Mouse (Mus musculus) embryonic facial prominence, embryonic 14.5 days (tissue): ENCODE measurements around the gene Trarg1. TPM values are rescaled to one million over a fixed set of nuclear protein-coding genes. Genes with fewer than 3 reads are reported as not detected.

Source experiments
- ATAC-seq: fragments of 200-750 bp; cut with Nextera tagmentation; 2 replicates; pipeline ENCODE4 v1.8.0; 2017; ENCODE audit warnings: low read depth, moderate number of reproducible peaks, moderate TSS enrichment
- DNase-seq: peaks from one replicate; pipeline ENCODE4 v3.0.0-alpha.2; 2015; ENCODE audit warnings: low spot score
- H3K27ac ChIP-seq: fragments of 300-500 bp; sonication (generic); replicated peaks from 2 replicates; pipeline ENCODE4 v1.5.1; 2014; ENCODE audit warnings: low read depth, mild to moderate bottlenecking, low read length, moderate library complexity
- H3K27me3 ChIP-seq: fragments of 300-500 bp; sonication (generic); replicated peaks from 2 replicates; pipeline ENCODE4 v1.6.1; 2014; ENCODE audit warnings: low read length; ENCODE audit not compliant: control insufficient read depth, insufficient read depth
- H3K36me3 ChIP-seq: fragments of 300-500 bp; sonication (generic); 2 replicates; pipeline ENCODE4 v1.6.1; 2014; ENCODE audit warnings: low read length, mixed read lengths; ENCODE audit not compliant: control insufficient read depth, insufficient read depth
- H3K4me1 ChIP-seq: fragments of 300-500 bp; sonication (generic); 2 replicates; pipeline ENCODE4 v1.6.1; 2014; ENCODE audit warnings: antibody characterized with exemption, low read length; ENCODE audit not compliant: control insufficient read depth, insufficient read depth
- H3K4me2 ChIP-seq: fragments of 300-500 bp; sonication (generic); 2 replicates; pipeline ENCODE4 v1.6.1; 2014; ENCODE audit warnings: low read depth, mild to moderate bottlenecking, low read length, moderate library complexity, mixed read lengths
- H3K4me3 ChIP-seq: fragments of 300-500 bp; sonication (generic); 2 replicates; pipeline ENCODE4 v1.5.1; 2014; ENCODE audit warnings: low read depth, mild to moderate bottlenecking, low read length
- H3K9ac ChIP-seq: fragments of 300-500 bp; sonication (generic); 2 replicates; pipeline ENCODE4 v1.6.1; 2014; ENCODE audit warnings: low read depth, mild to moderate bottlenecking, low read length, moderate library complexity, mixed read lengths
- H3K9me3 ChIP-seq: fragments of 300-500 bp; sonication (generic); 2 replicates; pipeline ENCODE4 v1.6.1; 2016; ENCODE audit warnings: low read length; ENCODE audit not compliant: control insufficient read depth
- WGBS: fragments of 180-500 bp; shearing (Covaris S2); extraction: QIAGEN DNeasy Blood & Tissue Kit; methylation state at CpG from one replicate; pipeline ENCODE4 v1.1.7; 2014; 5-methylcytosine and 5-hydroxymethylcytosine counted together
- polyA plus RNA-seq: library from polyadenylated mRNA; unstranded; fragments of >200 nt; fragmentation: Nextera tagmentation; extraction: Ambion mirVana; gene quantifications from 2 replicates; pipeline ENCODE4 v1.2.1, GENCODE M21; 2014

Gene Trarg1
- polyA plus RNA-seq, 1 experiment from 2014 or later: 3.9 TPM

- H3K27ac ChIP-seq: no peak overlapping the region
- ATAC-seq: no peak
- DNase-seq: no peak
- no peak overlapping the region for H3K9ac ChIP-seq
- no peaks in the 10 kb centered on the region for H3K9me3 ChIP-seq
- 17% methylated on average over 4 of the region's 4 CpGs for WGBS
- H3K36me3 ChIP-seq: no peaks in the 10 kb centered on the region
- peaks cover 9% of the 10 kb centered on the region; the same call in 1 of the 2 replicates for H3K4me1 ChIP-seq
- no peak overlapping the region for H3K4me2 ChIP-seq
- peaks cover 66% of the 10 kb centered on the region for H3K27me3 ChIP-seq
- H3K4me3 ChIP-seq: no peak overlapping the region
Observed at GRCm38 (mm10) chr11:76667807-76668206, 11.8 kb upstream of the Trarg1 start.

GRCm38 (mm10) chr11:76671871-76672475, 7.6 kb upstream of the Trarg1 start, which contains the start of gene Bhlha9:
Bhlha9 (plus strand) TSS chr11:76672470.
- Histone ChIP-seq H3K4me3 (peak within 1 kb of the TSS; percentile 43), H3K9me3 (no peaks in the 10 kb centered on the region), H3K4me2 (peak within 1 kb of the TSS; percentile 77), H3K36me3 (no peaks in the 10 kb centered on the region), H3K4me1 (peaks cover 12% of the 10 kb centered on the region; the same call in 1 of the 2 replicates), H3K9ac (peak within 1 kb of the TSS; percentile 61), H3K27me3 (peaks cover 59% of the 10 kb centered on the region), H3K27ac (no peak within 1 kb of the TSS)
- 55% methylated on average over 15 of the region's 15 CpGs for WGBS
- no peak for ATAC-seq
- no peak for DNase-seq

DNA sequence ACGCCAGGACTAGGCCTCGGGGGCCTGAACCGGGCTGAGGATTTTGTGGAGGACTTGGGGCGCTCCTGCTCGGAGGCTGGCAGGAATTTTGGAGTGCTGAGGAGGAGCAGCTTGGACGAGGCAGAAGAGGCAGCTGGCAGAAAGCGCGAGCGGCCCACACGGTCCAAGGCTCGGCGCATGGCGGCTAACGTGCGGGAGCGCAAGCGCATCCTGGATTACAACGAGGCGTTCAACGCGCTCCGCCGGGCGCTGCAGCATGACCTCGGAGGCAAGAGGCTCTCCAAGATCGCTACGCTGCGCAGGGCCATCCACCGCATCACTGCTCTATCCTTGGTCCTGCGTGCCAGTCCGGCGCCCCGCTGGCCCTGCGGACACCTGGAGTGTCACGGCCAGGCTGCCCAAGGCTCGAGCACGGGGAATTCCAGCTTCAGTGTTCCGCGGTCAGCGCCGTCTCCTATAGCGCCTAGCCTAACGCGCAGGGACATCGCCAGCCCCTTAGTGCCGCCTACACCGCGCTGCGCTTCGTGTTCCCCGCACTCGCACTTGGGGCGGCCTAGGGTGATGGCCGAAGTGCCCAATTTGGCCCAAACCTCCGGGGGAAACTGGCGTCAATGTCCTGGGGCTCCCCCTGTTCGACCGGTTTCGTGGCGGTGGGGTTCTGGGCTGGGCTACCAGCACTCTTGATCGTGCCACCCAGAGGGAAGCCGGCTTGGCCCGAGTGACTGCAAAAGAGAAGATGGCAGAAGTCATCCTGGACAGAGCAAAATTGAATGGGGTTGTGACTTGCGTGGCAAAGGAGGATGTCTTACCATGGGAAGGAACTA, 6.8 kb upstream of the Trarg1 start:
- H3K27ac ChIP-seq: no peak overlapping the region
- no peaks in the 10 kb centered on the region for H3K36me3 ChIP-seq
- peaks cover 12% of the 10 kb centered on the region; the same call in 1 of the 2 replicates for H3K4me1 ChIP-seq
- peak overlapping the region; percentile 61 for H3K9ac ChIP-seq
- peak overlapping the region; percentile 43 for H3K4me3 ChIP-seq
- 2% methylated on average over 44 of the region's 64 CpGs for WGBS
- no peak for DNase-seq
- no peak for ATAC-seq
- peak overlapping the region; percentile 77 for H3K4me2 ChIP-seq
- H3K9me3 ChIP-seq: no peaks in the 10 kb centered on the region
- peaks cover 51% of the 10 kb centered on the region for H3K27me3 ChIP-seq

- Histone ChIP-seq H3K36me3 (no peaks in the 10 kb centered on the region), H3K4me2 (no peak overlapping the region), H3K27me3 (peaks cover 49% of the 10 kb centered on the region), H3K9me3 (no peaks in the 10 kb centered on the region), H3K27ac (no peak overlapping the region), H3K4me1 (peaks cover 12% of the 10 kb centered on the region; the same call in 1 of the 2 replicates), H3K9ac (no peak overlapping the region), H3K4me3 (no peak overlapping the region)
- DNase-seq (no peak), ATAC-seq (no peak)
- 44% methylated on average over 8 of the region's 8 CpGs for WGBS
Observed at GRCm38 (mm10) chr11:76674199-76674598, 5.4 kb upstream of the Trarg1 start.

- Histone ChIP-seq H3K4me3 (no peak overlapping the region), H3K9me3 (no peaks in the 10 kb centered on the region), H3K27me3 (peaks cover 49% of the 10 kb centered on the region), H3K4me2 (no peak overlapping the region), H3K36me3 (no peaks in the 10 kb centered on the region), H3K4me1 (peaks cover 12% of the 10 kb centered on the region; the same call in 1 of the 2 replicates), H3K27ac (no peak overlapping the region), H3K9ac (no peak overlapping the region)
- ATAC-seq (no peak), DNase-seq (no peak)
- WGBS: 37% methylated on average over 4 of the region's 4 CpGs
Observed at GRCm38 (mm10) chr11:76674704-76675103, 4.9 kb upstream of the Trarg1 start.

DNA sequence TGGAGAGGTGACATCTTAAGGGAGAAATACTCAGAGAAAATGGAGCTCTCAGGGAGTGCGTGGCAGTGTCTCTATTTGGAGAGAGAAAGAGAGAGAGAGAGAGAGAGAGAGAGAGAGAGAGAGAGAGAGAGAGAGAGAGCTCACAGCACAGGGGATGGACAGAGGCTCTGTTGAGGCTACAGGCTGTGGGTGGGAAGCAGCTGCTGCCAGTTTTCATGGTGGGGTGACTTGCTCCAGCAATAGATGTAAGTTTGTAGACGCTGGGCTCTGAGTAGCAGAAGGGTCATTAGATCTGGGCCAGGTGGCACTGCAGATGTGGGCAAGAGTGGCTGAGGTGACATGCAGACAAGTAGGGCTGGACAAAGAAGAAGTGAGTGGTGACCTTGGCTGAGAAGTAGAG, 6.0 kb downstream of the Trarg1 start:
- 57% methylated on average over 2 of the region's 2 CpGs for WGBS

DNA sequence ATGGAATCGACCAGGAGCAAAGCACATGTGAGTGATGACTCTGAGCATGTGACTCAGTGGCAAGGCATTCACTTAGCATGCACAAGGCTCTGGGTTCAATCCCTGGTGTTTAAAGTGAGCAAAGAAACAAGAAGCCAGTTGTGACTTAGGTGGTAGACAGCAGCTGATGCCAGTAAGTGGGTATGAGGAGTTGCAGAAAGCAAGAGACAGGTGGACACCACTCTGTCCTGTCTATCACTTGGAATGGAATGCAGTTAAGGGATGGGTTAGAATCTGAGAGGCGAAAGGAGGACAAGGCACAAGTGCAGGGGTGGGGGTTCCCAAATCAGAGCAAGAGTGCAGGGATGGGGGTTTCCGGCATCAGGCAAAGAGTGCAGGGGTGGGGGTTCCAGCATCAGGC, 12.5 kb downstream of the Trarg1 start:
- ATAC-seq: no peak
- Histone ChIP-seq H3K9ac (no peak overlapping the region), H3K9me3 (no peaks in the 10 kb centered on the region), H3K36me3 (no peaks in the 10 kb centered on the region), H3K4me1 (no peaks in the 10 kb centered on the region), H3K27me3 (no peaks in the 10 kb centered on the region), H3K27ac (no peak overlapping the region), H3K4me3 (no peak overlapping the region), H3K4me2 (no peak overlapping the region)
- 76% methylated on average over 3 of the region's 3 CpGs for WGBS
- DNase-seq: no peak

More for the DNA sequence above, 6.0 kb downstream of the Trarg1 start:
- no peak overlapping the region for H3K4me2 ChIP-seq
- no peaks in the 10 kb centered on the region for H3K9me3 ChIP-seq
- no peaks in the 10 kb centered on the region for H3K27me3 ChIP-seq
- H3K27ac ChIP-seq: no peak overlapping the region
- H3K36me3 ChIP-seq: no peaks in the 10 kb centered on the region
- H3K9ac ChIP-seq: no peak overlapping the region
- no peak for ATAC-seq
- H3K4me1 ChIP-seq: no peaks in the 10 kb centered on the region
- no peak overlapping the region for H3K4me3 ChIP-seq
- DNase-seq: no peak

- Histone ChIP-seq H3K4me2 (no peak overlapping the region), H3K36me3 (no peaks in the 10 kb centered on the region), H3K27ac (no peak overlapping the region), H3K27me3 (no peaks in the 10 kb centered on the region), H3K9me3 (no peaks in the 10 kb centered on the region), H3K4me3 (no peak overlapping the region), H3K9ac (no peak overlapping the region), H3K4me1 (no peaks in the 10 kb centered on the region)
- ATAC-seq: no peak
- DNase-seq: no peak
- 62% methylated on average over 6 of the region's 6 CpGs for WGBS
Observed at GRCm38 (mm10) chr11:76695810-76696209, 16.2 kb downstream of the Trarg1 start.
